Mouse (Mus musculus) megakaryocyte, adult 5-6 weeks (primary cell): ENCODE results near the gene Col28a1. TPM values are rescaled to one million over a fixed set of nuclear protein-coding genes. Genes with fewer than 3 reads are reported as not detected.

Source experiments
- ATAC-seq: 2 replicates; pipeline ENCODE4 v1.8.0; 2016; ENCODE audit warnings: mild to moderate bottlenecking, inconsistent platforms; ENCODE audit not compliant: poor library complexity, severe bottlenecking
- total RNA-seq, 2 experiments: library from RNA; stranded (forward) in 1 of 2; stranded (reverse) in 1 of 2; fragments of 153-499, 151-499 nt in 1 of 2; fragments of 221-1000, 200-1000 nt in 1 of 2; gene quantifications; 2 replicates each; pipeline versions ENCODE4 v1.2.3 to v1.2.4; 2015 to 2017

Gene Col28a1
- total RNA-seq (2015) (0.02 TPM in 1 of 2 replicates, not detected in the other), total RNA-seq (2017) (not detected in 2 replicates)

DNA sequence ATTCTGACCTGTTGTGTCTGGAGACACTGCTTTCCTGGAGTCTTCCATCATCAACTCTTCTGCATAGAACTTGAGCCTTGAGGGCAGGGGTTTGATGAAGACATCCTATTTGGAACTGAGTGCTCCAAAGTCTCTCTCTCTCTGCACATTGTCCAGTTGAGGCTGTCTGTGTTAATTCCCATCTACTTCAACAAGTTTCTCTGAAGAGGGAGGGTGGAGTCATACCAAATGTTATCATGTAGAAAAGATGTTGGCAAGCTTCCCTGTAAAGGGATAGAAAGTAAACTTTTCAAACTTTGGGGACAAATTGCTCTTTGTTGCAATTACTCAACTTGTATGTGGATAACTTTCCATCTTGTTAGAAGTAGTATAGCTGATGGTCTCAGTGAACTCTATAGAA lies at the start of gene Col28a1:
TSS of gene Col28a1 (minus strand) at position 101 of the 400 bp plus-strand sequence.
- no peak for ATAC-seq

DNA sequence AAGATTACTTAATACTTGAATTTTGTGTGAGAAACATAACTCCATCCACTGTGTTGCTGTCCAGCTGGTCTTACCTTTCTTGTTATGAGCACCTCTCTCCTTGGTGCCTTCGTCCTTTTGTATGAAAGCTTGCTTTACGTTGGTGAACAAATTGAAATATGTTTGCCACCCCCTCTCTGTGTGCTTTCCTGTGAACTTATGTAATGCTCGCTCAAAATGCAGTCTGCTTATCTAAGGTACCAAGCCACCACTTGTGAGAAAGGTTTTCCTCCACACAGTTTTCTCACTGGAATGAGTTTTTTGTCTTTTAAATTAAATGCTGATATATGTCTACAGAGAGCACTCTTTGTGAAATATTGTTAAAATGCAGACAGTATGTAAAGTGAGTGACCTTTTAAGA lies 36.2 kb upstream of the Col28a1 start:
- ATAC-seq: no peak

DNA sequence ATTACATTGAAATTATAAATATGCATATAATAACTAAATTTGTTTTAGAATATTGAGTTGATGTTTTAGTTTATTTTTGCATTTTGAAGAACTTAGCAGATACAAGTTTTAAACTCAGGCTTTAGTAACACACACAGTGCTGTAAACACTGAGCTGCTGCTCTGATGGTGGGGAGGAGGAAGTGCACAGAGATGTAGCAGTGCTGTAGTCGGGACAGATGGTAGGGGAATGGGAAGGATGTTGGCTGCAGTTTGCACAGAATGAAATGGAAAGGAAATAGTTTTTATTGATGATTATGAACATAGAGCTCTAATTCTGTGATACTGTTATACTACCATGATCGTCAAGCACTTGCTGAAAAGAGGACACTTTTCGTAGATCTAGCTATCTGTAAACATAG lies 34.6 kb upstream of the Col28a1 start:
- no peak for ATAC-seq

DNA sequence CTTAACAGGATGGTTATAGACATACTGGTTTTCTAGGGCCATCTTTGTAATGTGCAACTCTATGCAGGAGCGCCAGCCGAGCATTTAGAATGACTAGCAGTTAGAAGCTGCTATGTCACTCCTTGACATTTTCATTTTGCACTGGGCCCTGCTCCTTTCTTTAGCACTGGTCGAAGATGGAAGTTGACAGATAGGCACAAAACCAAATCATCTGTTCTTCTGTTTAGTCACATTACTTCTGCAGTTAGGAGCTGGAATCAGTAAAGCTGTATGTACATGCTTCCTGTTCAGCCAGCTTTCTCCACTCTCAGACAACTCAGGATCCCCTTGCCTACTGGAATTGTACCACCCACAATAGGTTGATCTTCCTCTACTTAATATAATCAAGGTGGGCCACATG lies 18.2 kb upstream of the Col28a1 start:
- no peak for ATAC-seq

DNA sequence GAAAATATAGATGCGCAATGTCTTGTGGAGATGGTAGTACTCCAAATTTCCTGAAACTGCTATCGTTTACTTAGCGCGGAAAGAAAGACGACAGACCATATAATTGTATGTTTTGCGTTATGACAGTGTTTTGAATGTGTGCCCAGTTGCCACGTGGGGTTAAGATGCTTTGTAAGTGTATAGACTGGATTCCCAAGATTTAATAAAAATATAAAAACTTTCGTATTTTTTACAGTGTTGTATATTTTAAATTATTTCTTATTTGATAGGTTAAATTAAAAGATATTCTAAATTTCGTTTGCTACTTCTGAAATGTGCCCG lies 17.4 kb upstream of the Col28a1 start:
- no peak for ATAC-seq

DNA sequence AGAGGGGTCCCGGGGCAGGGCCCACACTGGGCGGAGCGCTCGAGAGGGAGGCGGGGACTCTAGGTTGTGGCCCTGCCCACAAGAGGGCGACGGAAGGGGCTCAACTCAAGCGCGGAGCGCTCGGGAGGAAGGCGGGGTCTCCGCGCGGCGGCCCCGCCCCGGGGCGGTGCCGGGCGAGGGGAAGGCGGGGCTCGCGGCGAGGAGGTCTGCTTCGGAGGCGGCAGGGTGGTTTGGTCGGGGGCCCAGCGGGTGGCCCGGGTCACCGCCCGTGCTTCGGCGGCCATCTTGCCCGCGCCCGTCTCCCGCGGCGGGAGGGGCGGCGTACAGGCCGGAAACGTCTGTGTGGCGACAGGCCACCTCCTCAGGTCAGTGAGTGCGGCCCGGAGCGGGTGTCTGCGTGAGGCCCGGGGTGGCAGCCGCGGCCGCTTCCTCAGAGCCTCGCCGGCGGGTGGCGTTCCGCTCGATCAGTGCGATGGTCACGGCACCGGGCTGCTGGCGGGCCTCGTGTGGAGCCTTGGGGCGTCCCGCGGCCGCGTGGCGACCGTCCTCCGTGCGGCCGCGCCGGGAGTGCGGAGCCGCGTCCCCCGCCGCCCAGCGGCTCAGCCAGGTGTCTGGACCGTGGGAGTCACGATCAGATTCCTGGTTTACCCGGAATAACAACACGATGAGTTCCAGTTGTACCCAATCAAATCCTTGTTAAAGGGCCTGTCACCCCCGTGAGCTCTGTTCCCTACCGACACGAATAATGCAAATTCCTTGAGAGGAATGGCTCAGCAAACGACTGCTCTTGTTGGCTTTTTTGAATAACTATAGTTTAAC lies 16.8 kb upstream of the Col28a1 start, which contains the start of gene Mios:
TSS of gene Mios (plus strand) at position 176 of the 819 bp plus-strand sequence.
- peak; percentile 93 for ATAC-seq

DNA sequence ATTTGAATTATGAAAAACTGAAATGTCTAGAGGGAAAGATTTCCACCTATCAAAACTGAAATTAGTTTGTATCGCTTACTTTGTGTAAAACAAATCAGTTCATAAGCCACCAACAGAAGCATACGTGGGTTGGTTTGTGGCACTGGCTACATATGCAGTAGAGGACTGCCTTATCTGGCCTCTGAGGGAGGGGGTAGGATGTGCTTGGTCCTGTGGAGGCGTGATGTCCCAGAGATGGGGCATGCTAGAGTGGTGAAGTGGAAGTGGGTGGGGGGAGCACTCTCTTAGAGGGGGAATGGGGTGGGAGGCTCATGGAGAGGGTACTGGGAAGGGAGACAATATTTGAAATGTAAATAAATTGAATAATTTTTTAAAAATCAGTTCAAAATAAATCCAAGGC lies 2.5 kb downstream of the Col28a1 start:
- ATAC-seq: no peak

DNA sequence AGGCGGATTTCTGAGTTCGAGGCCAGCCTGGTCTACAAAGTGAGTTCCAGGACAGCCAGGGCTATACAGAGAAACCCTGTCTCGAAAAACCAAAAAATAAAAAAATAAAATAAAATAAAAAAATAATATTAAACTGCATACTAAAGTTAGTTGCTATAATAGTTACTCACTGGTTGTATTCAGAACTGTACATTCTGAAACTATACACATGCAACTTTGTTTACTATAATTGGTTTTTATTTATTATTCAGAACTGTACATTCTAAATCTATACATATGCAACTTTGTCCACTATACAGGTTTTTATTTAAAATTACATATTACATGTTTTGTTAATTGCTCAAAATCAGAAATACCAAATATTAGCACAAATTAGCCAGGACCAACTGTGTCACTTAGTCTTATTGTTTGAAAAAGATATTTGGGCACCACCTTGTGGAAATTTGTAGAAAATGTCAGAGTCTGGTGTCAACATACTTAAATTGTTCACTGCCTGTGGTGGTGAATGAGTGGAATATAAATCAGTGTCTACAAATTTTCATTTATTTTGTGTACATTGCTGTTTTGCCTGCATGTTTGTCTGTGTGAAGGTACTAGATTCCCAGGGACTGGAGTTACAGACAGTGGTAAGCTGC lies 3.7 kb downstream of the Col28a1 start:
- ATAC-seq: no peak

DNA sequence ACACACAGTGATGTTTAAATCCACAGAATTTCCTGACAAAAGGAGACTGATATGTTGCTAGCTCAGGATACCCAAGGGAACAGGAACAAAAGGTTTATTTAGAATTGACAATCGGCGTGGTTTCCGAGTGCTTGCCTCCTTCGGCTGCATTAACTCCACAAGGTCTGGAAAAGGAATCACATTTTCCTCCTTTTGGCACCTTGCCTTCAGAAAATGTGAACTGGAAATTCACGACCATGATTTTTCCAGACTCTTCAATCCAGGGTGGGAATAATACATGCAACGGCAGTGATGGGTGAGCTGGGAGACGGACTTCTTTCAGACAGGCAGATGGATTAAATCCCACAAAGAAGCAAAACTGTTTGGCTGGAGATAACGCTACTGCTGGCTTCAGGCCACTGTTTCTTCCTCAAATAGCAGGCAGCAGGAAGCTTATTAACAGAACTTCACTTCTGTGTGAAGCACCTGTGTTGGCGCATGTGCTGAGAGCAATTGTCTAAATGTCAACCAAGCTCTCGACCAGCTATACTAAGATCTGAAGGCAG lies 13.9 kb downstream of the Col28a1 start:
- ATAC-seq: no peak

DNA sequence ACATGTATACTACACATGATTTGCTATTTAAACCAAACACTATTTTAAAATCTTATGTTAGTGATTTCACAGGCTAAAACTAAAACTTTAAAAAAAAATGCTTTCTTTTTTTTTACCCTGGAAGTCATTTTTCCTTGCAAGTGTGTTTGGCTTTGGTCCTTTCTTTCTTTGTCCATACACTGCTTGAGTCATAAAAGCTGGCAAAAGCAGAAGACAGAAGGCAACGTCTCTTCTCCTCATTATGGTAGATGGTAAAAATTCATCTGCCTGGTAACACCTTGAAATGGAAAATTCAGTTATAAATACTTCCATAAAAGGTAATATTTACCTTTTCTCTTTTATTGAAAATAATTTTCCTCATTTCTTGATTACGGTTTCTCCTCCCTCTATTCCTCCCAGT lies 16.3 kb downstream of the Col28a1 start:
- no peak for ATAC-seq

DNA sequence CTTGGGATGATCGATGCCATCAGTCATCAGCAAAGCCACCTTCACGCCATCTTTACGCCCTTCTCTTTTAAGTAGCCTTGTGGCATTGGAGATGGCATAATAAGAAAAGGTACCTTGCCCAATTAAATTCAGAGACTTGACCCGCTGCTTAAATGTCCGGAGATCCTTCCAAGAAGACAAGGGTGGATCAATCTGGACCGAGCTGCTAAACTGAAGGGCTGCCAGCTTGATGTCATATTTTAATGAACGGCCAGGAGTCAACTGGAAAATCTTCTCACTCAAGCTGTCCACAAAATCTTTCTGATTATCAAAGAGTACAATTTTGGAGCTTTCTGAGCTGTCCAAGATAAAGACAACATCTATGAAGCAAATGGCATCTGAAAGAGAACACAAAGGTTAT lies 17.1 kb downstream of the Col28a1 start:
- no peak for ATAC-seq

DNA sequence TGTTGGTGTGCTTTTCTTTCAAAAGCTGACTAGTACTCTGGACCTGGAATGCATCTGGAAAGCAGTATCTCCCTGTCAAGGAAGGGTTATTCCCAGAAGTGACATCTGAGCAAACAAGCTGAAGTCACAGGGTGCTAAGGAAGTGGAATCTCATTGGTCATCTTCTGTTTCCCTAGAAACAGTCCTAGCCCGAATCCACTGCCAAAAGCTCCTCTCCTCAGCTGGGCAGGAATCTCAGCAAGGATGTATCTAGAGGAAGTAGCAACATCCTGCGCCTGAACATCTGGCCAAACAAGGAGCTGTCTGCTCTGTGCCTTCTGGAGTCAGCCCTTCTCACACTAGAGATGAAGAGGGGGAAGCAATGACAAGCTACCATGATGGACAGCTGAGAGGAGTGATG lies 18.4 kb downstream of the Col28a1 start:
- ATAC-seq: no peak

DNA sequence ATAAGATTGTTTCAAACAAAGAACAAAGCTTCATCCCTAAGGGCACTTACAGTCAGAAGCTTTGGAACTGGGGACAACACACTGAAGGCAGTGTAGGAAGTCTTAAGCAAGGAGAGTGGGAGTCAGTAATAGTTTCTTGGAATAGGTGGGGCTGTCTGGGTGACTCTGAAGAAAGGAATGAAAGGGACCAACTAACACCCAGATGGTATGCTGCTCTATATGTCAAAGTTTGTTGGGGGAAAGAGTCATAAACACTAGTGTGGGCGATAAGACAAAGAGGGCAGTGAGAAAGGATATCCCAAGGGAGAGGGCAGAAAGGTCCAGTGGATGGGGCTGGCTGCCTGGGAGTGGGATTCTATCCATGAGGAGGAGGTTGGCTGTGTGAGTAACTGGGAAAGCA lies 20.3 kb downstream of the Col28a1 start:
- ATAC-seq: no peak

DNA sequence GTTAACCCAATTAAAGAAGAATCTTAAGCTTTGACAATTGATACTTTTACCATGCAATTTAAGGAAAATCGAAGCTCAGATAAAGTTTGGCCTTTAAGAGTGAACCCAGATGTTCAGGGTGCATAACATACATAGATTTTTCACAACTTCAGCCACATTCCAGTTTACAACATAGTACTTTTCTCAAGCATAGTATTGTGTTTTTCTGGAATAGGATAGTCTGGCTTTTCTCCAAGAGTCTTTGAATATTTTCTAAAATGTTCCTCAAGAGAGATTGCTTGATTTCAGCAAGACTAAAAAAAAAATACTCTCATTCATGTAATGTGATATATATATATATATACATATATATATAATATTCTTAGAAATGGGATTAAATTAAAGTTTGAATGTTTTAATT lies 27.7 kb downstream of the Col28a1 start:
- ATAC-seq: no peak

DNA sequence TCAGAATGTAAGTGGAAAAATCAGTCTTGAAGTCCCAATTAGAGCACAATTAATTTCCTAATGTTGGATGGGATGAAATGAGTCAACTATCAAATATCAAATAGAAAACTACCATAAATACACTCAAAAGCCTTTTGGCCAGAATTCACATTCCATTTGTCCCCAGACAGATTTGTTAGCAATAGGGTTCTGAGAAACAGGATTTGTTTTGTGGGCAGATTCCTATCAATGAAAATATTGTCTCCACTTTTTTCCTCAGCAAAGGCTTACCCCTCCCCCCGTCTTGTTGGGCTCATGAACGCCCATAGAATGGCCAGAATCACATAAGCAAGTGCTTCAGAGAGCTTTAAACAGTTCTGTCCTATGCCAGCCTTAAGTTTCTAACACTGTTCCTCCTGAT lies 32.4 kb downstream of the Col28a1 start:
- ATAC-seq: no peak

DNA sequence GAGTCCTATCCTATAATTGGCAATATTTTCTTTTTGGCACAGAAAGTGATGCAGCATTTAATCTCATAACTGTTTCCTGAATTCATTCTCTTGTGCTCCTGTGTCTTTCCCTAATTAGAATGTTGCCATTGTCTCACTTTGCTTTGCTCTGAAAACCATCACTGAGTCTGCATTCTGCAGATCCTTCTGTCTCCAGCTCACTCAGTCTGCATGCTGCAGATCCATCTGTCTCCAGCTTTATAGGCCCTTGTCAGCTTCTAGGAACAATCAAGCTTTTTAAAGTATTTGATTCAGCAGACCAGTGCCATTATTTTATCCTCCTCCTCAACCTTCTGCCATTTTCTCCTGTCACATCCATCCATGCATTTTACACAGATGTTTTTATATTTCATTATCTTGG lies 35.3 kb downstream of the Col28a1 start:
- ATAC-seq: no peak

DNA sequence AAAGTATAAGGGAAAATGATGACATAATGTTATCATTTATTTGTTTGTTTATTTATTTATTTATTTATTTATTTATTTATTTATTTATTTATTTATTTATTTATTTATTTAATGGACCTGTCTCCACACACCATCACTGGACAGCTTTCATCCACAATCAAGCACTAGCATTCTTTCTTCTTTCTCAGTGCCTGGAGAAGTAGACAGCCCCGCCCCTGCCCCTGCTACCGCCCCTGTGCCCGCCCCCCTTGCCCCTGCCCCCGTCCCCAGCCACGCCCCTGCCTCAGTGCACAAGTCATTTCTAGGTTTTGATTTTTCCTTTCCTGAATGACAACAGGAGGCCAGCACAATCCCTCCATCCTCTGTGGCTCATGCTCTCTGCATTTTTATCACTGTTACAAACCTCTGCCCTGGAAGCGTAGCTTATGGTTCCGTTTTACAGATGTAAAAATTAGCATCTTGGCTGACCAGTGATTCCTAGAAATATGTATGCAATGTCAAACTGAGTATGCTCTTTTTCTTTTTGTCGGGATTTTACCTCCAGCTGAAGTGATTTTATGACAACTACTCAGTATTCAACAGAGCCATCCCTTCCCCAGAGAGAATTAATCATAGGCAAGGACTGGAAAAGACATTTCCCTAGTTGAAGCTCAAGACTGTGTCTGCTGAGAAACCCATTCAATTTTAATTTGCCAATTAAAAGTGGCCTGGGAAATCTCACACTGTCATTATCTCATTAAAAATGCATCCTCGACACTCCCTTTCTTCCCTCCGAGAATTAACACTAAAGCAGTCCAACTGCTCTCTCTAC lies 39.7 kb downstream of the Col28a1 start:
- no peak for ATAC-seq

DNA sequence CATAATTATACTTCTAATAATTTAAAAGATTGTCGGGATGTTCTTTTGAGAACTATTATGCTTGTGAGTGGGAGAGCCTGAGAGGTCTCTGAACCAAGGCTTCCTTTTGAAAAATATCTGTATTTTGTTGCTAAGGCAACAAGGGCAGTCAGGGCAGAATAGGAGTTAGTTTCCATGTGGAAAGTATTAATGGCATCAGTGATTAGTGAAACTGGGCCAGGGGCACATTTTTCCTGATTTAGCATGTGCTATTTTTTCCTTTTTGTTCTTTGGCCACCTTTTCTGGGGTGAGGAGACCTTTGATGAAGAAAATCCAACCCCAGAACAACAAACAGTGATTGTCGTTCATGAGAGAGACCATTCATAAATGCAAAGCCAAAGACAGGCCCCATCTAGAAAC lies 43.5 kb downstream of the Col28a1 start:
- ATAC-seq: no peak

DNA sequence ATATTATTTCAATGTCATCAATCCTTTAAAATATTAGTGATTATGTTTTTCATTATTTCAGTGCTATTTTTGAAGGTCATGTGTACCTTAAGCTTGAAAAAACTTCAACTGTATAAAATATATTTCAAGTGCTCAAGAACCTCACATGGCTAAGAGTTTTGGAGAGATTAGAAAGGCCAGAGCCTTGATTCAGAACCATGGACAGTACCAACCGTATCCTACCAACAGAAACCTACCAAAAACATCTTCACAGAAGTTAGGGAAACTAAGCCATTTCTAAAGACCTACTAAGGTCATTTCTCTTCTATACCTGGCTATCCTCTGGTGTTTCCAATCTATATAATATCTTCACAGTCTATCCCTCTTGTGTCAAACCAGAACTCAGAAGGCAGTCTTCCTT lies 50.5 kb downstream of the Col28a1 start:
- no peak for ATAC-seq

DNA sequence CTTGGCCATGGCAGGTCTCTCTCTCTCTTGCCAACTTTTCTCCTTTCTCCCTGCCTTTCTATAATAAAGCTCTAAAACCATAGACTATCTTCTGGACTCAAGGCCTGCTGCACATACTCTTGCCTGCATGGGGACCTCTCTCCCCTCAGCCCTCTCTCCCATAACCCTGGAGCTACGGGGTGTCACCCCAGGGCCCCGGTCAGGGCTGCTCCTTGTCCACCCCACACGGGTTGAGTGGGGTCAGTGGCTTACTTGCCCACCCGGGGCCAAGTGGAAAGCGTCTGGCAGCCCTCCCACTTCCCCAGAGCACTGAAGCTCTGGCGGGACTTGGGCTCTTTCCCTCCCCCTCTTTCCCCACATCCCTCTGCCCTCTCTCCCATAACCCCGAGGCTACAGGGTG lies 62.3 kb downstream of the Col28a1 start:
- ATAC-seq: no peak

DNA sequence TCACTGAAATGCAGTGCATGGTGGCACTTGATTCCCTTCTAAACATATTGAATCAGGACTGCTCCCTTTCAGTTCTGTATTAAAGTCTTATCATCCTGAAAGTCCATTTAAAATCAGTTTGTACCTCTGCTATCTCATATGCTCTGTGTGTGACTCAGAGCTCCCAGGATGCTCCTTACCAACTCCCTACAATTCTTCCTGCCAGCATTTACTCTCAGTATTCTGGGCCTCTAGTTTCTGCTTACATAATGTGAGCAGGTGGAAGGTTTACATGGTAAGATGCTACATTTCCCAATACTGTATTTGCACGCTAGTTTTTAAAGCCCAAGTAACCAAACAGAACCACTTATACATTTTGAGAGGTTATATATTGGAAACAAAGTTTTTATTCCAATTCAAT lies 64.3 kb downstream of the Col28a1 start:
- ATAC-seq: no peak
